Comparison of ENCODE assay signal across 15 mouse cellular contexts in genomic region chr5:118674321-118674720, GRCm38 (mm10).
DNase-seq lines count a peak whose midpoint lies in the region; ATAC-seq and TF ChIP-seq lines count a peak whose summit lies in the region.
"Had no signal": no experiment of that assay in that cellular context is flagged by ENCODE, and none has a peak within 500 bp of the region (broad histone marks: within the 10 kb centered on the region; RNA-seq: fewer than 3 reads in every experiment).

No protein-coding gene starts in this region.

- intact Hi-C loops in heart, postnatal 10 days (cut with DNase I): no loop called here

- no peak overlapping the region for H3K9ac ChIP-seq in lung, embryonic 14.5 days
- H3K9ac ChIP-seq: embryonic facial prominence, embryonic 12.5 days had no signal

- peaks cover 18% of the 10 kb centered on the region for H3K4me1 ChIP-seq in lung, embryonic 14.5 days (ENCODE audit: insufficient read depth)
- peaks cover 75% of the 10 kb centered on the region for H3K4me1 ChIP-seq in heart, embryonic 10.5 days

- 0 out of 2 replicates have a peak overlapping the region, but pooled peaks have one; percentile 18 for H3K27ac ChIP-seq in lung, embryonic 14.5 days (ENCODE audit: low read depth)
- H3K27ac ChIP-seq in heart, embryonic 10.5 days: peak overlapping the region; percentile 36; the same call in 1 of the 2 replicates
- H3K27ac ChIP-seq: kidney, postnatal 0 days had no signal

- H3K36me3 ChIP-seq in lung, embryonic 14.5 days (ENCODE audit: insufficient read depth): no peaks in the 10 kb centered on the region
- no peaks in the 10 kb centered on the region for H3K36me3 ChIP-seq in heart, embryonic 10.5 days
- H3K36me3 ChIP-seq: embryonic facial prominence, embryonic 12.5 days had no signal

- 35% methylated on average over 3 of the region's 3 CpGs for WGBS in lung, embryonic 14.5 days
- 42% methylated on average over 3 of the region's 3 CpGs for whole genome bisulfite sequencing in heart, embryonic 10.5 days

- H3K9me3 ChIP-seq in lung, embryonic 14.5 days (ENCODE audit: low read depth, low read length): no peaks in the 10 kb centered on the region
- H3K9me3 ChIP-seq in heart, embryonic 10.5 days: no peaks in the 10 kb centered on the region
- H3K9me3 ChIP-seq: embryonic facial prominence, embryonic 12.5 days had no signal

- no peaks in the 10 kb centered on the region for H3K27me3 ChIP-seq in lung, embryonic 14.5 days (ENCODE audit: insufficient read depth, low read length)
- no peaks in the 10 kb centered on the region for H3K27me3 ChIP-seq in heart, embryonic 10.5 days (ENCODE audit: insufficient read depth, poor library complexity, severe bottlenecking)
- H3K27me3 ChIP-seq: CH12.LX; embryonic facial prominence, embryonic 12.5 days; Patski had no signal

- H3K4me2 ChIP-seq in lung, embryonic 14.5 days: no peak overlapping the region
- H3K4me2 ChIP-seq: embryonic facial prominence, embryonic 12.5 days had no signal

- no peak overlapping the region for H3K4me3 ChIP-seq in lung, embryonic 14.5 days (ENCODE audit: low read depth, low read length)
- no peak overlapping the region for H3K4me3 ChIP-seq in heart, embryonic 10.5 days
- H3K4me3 ChIP-seq: embryonic facial prominence, embryonic 12.5 days had no signal

- peak; percentile 29 for DNase-seq in gastrocnemius, adult 18-20 months (ENCODE audit: low spot score)
- DNase-seq in gastrocnemius, postnatal 4 days (ENCODE audit: low spot score in 2 of 2): no peak
- peak; percentile 44 for DNase-seq in lung, embryonic 14.5 days
- no peak for DNase-seq in lung, postnatal 4 days
- no peak for DNase-seq in heart, embryonic 10.5 days (ENCODE audit: low spot score)
- peak; percentile 65 to 69 for DNase-seq in heart, postnatal 10 days
- no peak for DNase-seq in right cerebral cortex, postnatal 36 days (ENCODE audit: low spot score in 2 of 2)
- DNase-seq in layer of hippocampus, postnatal 36 days: no peak
- DNase-seq: adrenal gland, adult 2 months; cerebellum, adult 11 months; lung, adult 2 months had no signal

- ATAC-seq in lung, embryonic 14.5 days (ENCODE audit: insufficient read depth): no peak
- ATAC-seq: Patski had no signal

- no peak for TF ChIP-seq CTCF in lung, embryonic 14.5 days (IDR thresholded peaks at IDR 0.05; ENCODE audit: low read depth)

Comparison
In these comparisons a context has a peak if more than half of its experiments do, and no peak if none do; other contexts are left out.
1. DNase-seq: peak in gastrocnemius, adult 18-20 months (single experiment), lung, embryonic 14.5 days (single experiment) and heart, postnatal 10 days (2 of 2); none in gastrocnemius, postnatal 4 days (0 of 2), lung, postnatal 4 days (0 of 2), heart, embryonic 10.5 days (single experiment), right cerebral cortex, postnatal 36 days (0 of 2) and layer of hippocampus, postnatal 36 days (0 of 2).